Mouse (Mus musculus) spleen, postnatal 36 days (tissue): ENCODE results near the gene Rnf149.
"Not testable (repeated sequence)": the region's sequence is repeated elsewhere in the genome, so short reads cannot be mapped to it uniquely, and the experiment has no call there.

ENCODE experiments used
- DNase-seq, 2 experiments: peaks; one replicate each; pipeline ENCODE4 v3.0.0; 2022; ENCODE audit warnings: low spot score in 2 of 2, mixed read lengths in 1 of 2

Gene Rnf149

DNA sequence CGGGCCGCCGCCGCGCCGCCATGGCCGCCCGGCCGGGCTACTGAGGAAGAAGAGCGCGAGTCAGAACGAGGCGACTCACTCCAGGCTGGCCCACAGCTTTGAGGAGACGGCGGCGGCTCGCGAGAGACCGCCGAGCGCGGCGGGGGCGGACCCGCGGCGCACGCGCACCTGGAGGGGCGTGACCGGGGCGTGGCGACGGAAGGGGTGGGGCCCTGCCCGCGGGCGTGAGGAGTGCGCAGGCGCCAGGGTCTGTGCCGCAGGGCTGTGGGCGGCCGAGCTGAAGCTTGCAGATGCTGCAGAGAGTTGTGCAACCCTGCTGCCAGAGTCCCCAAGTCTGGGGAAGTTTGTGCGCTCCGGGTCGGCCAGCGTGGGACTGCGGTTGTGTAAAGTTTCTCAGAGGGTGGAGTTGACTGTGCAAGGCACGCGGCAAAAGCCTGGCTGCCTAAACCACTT lies at the start of gene Rnf149:
Gene Rnf149, minus strand, starts transcription at position 153 of the 453 bp plus-strand sequence.
- DNase-seq: peak; percentile 94 to 95

DNA sequence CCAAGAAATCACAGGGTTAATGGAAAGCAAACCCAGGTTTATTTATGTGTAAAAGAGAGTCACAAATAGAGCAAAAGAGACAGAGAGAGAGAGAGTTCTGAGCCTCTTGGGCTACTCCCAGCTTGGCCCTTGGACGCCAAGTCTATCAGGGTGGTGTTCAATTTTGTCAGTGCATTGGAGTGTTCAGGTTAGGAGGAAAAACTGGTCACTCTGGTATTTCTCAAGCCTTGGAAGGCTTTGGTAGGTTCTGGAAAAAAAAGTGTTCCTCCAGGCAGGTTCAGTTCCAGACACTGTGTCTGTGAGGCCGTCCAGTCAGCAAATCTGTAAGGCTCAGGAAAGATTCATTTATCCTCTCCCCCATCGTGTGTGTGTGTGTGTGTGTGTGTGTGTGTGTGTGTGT lies 48.3 kb upstream of the Rnf149 start:
- DNase-seq: no peak

DNA sequence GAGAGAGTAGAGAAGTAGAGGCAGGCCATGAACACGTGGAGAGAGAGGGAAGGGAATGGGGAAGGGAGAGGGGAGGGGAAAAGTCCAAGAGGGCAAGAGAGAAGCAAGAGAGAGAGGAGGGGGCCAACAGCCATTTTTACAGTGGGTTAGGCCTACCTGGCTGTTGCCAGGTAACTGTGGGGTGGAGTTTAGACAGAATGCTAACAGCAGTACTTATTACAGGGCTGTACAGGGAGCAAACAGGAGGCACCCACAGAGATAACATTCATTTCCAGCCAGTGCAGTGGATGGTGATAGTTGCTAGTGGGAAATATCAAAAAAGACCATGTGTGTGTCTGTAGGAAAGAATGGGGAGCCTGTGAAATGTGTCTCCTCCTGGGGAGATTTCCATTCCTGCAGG lies 46.5 kb upstream of the Rnf149 start:
- no peak for DNase-seq

DNA sequence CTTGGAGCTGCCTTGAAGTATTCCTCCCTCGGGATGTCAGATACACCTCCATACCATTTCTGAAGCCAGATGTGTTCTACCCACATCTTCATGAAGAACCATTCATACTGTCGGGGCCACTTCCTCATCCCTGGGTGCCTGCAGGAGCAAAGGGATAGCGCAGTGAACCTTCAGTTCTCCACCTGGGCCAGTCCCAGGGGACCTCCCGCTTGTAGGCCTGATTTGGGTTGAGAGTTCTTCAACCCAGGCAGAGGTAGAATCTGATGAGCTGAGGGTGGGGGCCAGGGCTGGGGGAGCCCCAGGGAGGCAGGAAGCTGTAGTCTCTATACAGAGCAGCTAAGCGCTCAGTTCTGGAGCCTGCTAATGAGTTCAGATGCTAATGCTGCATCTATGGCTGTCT lies 45.9 kb upstream of the Rnf149 start:
- DNase-seq: no peak

DNA sequence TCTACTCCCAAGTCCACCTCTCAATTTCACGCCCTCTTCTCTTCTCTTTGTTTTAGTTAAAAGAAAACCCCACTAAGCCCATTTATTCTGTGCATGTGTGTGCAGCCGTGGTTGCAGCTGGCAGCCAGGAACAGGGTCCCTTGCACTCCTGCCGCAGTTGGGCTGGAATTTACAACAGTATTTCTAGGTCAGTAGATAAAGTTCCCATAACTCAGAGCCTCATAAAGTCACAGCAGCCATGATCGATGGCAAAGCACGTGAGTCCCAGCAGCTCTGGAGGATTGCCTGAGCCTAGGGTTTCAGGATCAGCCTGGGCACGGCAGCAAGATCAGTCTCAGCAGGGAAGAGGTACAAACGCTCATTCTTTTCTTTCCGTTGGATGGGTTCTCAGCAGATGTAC lies 41.3 kb upstream of the Rnf149 start:
- DNase-seq: no peak

DNA sequence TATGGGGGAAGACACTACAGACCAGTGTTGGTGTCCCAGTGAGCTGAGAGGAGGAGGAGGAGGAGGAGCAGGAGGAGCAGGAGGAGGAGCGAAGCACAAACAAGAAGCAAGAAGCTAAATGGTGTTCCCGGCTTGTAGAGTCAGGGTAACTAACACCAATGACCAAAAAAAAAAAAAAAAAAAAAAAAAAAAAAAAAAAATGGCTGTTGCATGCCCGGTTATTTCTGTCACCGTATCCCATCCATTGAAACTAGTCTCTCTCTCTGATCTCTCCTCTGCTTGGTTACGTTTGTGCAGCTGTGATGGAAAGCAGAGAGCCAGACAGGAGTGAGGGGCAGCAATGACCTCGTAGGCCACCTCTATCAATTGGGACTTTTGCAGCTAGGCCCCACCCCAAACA lies 38.3 kb upstream of the Rnf149 start:
- DNase-seq: no peak

DNA sequence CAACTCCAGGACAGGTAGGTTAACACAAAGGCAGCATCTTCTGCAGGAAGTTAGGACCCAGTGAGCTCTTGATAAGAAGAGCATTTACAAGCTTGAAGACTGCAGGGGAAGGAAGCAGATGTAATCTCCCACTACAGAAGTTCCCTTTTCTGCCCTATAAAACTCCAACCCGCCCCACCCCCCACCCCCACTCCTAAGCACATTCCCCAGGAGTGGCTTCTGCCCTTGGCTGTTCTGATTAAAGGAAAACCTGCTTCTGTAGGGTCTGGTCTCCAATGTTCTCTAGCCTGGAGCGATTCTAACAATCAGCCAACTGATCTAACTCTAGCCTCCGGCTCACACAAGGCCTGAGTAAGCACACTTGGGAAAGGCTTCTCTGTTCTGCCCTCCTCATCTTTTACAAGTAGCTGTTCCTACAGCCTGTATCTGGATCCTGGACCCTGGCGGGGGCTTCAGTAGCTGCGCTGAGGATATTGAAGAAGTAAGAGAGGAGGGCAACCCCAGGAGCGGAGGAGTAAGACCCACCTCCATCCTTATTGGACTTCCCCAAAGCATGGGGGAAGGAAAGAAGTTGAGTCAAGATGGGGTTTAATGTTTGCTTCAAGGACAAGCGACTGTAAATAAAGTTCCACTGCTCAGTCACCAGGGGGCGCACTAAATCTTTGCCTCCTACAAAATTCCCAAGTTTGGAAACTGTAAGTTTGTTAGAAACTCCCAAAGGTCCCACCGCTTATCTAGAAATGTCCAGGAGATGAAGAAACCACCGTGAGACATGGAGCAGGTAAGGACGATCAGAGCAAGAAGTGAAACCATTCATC lies 37.5 kb upstream of the Rnf149 start:
- peak in 1 of 2 experiments; percentile 23 for DNase-seq

DNA sequence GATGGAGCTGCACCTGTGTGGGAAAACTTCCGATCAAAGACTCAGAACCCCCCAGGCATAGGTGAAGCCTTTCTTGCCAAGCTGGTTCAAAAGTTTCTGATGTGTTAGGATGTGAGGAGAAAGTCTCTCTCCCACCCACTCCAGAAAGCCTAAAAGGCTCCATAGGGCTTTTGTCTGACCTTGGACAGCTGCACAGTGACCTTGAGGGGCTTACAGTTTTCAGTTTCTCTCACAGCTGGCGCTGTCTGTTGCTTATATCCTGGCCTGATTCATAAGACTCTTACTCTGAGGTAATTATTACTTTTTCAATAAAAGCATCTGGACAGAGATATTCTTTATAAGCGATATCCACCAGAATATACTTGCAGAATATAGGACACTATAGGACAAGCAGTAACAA lies 35.9 kb upstream of the Rnf149 start:
- DNase-seq: no peak

DNA sequence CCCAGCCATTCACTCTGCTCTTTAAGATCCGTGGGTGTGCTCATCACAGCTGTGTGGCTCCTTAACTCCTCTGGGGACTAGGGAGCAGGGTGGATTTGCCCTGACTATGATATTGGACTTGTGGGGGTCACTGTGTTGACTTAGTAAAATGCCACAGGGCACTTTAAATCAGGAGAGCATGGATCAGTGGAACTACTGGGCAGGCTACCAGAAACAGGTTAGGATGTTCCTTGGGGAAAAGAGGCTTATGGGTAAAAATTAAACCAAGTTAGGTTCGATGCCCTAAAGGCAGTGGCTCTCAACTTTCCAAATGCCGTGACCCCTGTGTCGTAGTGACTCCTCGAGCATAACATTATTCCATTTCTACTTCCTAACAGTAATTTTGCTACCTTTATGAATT lies 35.3 kb upstream of the Rnf149 start:
- DNase-seq: no peak

DNA sequence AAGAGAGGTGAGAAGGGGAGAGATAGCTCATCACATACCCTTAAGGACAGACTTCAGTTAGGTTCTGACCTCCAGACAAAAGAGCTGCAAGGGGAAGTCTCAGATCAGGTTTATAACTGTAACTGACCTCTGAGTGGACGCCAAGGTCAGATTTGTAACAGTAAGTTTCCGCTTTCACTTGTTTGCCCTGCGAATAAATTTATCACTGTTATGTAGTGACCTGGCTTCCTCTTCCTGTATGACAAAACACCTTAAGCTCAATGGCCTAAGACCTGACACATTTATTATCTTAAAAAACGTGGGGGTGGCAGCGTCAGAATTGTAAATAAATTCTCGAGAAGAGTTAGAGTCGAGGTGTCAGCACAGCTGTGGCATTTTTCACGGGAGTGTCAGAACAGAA lies 31.3 kb upstream of the Rnf149 start:
- DNase-seq: no peak

DNA sequence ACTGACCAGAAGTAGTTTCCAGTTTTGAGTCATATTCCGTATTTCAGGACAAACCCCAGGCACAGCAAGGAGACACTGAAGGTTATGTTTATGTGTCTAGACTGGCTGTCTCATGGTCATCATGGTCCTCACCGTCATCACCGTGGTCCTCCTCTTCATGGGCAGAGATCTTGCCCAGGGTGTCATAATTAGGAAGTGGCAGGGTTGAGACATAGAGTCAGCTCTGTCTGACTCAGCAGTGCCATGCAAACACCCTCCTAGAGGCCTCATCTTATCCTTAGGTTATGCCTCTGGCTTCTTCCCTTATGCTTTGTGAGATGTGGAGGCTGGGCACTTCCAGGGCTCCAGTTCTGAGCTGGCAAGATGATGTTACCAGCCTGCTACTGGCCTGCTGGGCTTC lies 25.3 kb upstream of the Rnf149 start:
- DNase-seq: no peak

DNA sequence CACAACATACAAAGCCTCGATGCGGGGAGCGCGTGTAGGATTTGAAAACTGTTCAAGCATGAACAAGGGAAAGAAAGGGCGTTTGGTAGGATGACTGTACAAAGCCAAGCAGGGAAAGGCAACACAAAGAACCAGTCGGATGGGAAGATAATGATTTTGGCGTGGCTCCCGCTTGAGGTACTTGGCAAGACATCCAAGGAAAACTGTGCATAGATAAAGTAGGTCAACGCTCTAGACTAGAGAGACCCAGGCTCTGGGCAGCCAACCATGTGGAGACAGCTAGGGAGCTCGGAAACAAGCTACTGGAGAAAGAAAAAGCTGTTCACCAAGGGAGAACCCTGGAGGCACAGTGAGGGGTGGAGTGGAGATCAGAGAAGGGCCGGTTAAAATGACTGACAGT lies 21.5 kb upstream of the Rnf149 start:
- DNase-seq: no peak

DNA sequence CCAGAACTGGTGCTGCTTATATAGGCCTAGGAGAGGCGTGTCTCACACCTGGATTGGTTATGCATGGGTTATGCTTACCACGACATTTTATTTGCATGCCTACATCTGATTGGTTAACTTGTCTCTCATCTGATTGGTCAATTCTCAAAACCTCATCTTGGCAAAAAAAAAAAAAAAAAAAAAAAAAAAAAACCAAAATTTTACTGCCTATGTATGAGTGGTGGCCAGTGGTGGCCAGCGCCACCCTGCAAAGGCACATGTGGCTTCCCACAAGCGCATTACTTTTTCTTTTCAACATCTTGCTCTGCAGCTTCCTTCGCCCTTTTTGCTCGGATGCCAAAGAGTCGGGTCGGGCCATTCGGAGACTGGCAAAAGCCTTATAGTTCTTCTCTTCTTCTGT lies 19.9 kb upstream of the Rnf149 start:
- DNase-seq: not testable (repeated sequence)

DNA sequence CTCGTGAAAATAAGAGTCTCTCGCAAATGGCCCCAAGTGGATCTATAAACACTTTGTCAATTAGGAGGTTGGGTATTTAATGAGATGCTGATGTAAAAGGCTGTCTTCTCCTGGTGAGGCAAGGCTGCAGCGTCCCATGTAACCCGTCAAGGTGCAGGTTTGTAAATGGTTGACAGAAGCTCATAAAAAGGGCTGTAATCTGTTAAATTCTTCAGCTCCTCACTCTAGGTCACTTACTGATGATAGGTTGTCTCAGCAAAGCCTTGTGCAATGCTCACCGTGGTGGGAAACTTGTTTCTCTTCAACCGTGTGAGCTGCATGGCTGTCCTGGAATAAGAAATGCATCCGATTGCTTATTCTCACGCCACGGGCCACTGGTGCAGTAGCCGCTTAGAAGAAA lies 16.6 kb upstream of the Rnf149 start:
- DNase-seq: no peak

DNA sequence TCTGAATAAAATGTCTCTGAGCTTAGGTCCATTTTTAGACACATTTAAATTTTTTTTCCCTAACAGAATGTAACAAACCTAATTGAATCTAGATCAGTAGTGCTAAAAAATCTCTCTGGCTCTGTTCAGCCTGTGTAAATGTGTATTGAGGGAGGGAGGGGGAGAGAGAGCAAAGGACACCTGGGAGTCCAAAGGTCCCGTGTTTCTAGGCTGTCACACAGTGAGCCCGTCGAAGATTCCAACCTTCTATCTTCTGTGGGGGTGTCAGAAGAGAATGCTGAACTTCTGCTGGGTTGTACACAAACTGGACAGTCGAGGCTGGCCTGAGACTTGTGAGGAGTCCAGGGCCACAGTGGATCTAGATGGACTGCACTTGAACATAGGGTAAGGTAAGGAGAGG lies 14.9 kb upstream of the Rnf149 start:
- no peak for DNase-seq

DNA sequence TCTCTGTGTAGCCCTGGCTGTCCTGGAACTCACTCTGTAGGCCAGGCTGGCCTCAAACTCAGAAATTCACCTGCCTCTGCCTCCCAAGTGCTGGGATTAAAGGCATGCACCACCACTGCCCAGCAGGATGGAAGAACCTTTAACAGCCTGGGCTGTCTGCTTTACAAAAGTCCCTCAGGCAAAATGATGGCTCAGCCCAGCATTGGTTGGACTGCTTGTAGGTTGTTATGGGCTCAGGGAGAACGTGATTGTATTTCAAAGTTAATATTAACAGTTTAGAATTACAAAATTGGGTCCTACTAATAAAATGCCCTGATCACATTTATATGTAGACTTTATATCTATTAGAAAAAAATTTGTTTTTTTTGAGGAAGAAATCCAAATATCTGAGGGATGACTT lies 14.4 kb upstream of the Rnf149 start:
- DNase-seq: not testable (repeated sequence)

DNA sequence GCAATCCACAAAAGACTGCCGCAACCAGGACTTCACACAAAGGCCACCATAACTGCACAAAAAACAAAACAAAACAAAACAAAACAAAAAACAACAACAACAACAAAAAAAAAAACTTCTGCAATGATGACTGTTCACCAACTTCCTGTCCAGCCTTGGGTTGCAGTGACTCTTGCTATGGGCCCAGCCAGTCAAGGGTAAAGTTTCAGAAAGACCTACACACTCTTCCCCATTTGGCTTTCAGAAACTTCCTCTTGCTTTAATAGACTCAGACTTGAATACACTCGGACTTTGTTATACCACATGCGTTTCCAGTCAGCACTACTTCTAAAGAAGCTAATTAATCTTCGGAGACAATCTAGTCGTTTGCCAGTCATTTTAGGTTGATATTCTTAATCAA lies 13.0 kb upstream of the Rnf149 start:
- no peak for DNase-seq

DNA sequence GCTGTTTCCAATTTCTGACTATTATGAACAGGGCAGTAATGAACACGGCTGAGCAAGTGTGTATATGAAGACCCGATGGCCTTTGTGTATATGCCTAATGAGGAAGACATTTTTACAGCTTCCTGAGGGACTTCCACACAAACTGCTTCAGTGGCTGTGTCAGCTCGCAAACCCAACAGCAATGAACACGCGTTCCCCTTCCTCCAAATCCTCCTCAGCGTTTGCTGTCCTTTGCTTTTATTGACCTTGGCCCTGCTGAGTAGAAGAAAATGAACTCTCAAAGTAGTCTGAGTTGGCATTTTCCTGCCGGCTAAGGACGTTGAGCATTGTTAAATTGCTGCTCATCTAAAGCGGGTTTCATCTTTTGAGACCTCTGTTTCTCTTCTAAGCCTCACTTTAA lies 8.2 kb upstream of the Rnf149 start:
- DNase-seq: no peak

DNA sequence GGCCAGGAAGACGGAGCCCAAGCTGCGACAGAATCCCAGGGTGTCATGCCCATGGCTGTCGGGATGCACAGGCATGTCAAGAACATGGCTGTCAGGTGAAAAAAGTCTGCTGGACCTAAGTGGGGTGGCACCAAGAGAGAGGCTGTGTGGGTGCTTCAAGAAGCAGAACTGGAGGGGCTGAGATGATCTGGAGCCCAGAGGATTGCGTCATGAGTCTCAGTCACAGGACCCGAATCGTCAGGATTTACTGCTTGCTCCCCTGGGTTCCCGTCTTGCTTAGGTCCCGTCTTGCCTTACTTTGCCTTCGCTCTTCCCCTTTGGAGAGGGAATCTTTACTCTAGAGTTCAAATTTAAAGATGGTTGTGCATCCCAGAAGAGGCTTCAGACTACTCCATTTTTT lies 6.0 kb upstream of the Rnf149 start:
- DNase-seq: no peak

DNA sequence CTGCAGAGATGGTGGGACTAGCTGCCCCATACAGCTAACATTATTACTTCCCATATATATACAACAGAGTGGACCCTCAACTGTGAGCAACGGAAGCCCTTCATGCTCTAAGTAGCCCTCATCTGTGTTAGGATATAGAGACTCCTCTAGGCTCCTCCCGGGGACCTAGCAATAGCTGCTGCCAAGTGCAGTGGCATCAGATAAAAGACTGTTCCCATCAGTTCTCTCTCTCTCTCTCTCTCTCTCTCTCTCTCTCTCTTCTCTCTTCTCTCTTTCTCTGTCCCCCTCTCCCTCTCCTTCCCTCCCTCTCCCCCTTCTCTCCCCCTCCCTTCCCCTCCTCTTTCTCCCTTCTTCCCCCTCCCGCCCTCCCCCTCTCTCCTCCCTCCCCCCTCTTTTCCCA lies 4.0 kb upstream of the Rnf149 start:
- no peak for DNase-seq

DNA sequence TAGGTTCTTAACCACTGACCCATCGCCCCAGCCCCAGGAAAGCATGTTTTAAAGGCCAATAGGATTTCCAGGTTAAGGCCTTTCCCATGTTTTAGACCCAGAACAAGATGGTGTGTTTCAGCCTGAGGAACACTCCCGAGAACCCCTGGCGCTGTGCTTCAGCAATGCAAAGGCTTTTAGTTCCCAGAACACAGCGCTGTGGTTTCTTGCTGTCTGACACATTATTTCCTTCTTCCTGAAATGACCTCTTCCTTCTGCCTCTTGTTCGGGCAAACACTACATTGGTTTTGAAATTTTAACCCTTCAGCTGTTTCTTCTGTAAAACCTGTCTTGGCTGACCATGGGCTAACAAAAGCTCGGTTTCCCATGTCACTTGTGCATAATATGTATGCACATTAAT lies 1.9 kb upstream of the Rnf149 start:
- peak in 1 of 2 experiments; percentile 18 for DNase-seq

DNA sequence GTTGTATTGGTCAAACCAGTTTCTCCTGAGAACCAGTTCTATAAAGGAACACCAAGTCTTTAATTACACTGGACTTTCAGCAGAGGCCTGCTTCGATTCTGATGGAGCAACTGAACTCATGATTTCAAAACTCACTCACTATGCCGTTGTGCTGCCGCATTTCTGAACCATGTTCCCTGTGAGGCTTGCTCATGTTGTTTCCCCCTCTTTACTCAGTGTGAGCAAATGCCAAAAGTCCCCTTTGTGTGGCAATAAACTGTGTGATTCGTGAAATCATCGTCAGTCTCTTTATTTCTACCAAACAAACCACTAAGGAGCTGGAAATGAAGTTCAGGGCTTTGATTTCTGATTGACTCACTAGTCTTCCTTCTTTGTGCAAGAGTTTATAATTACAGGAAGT lies 1.2 kb upstream of the Rnf149 start:
- peak in 1 of 2 experiments; percentile 21 for DNase-seq

DNA sequence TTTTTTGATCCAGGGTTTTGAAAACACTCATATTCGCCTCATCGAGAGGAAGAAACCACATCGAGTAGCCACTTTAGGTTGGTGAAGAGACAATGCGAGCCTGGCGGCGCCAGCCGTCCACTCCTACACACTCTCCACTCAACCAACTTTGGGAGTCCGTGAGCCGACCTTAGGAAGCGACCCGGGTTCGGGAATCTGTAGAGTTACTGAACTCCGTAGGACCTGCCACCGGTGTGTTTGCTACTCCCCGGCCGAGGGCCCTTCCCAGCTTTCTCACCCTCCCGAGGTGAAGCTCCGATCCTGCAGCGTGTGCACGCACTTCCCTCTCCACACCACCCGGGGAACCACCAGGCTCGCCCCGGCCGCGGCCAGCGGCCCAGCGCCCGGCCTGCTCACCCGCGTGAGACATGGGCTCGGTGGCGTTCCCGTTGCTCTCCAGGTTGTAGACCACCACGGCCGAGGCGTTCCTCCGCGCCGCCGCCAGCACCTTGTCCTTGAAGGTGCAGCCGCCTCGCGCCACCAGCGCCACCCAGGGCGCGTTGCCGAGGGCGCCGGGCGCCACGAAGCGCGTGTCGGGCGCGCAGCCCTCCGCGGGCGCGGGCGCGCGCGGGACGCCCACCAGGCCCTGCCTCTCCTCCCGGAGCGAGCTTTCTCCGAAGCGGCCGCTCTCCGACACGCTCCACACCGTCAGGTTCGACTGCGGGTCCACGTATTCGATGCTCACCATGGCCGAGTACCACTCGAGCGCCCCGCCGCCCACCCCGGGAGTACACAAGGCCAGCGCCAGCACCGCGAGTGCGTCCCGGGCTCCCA lies 568 bp downstream of the Rnf149 start:
- DNase-seq: peak; percentile 42 to 47
